Mouse (Mus musculus) inflammation-experienced regulatory T-cells, adult 6 months (primary cell): ENCODE results near the gene Psg16. TPM values are rescaled to one million over a fixed set of nuclear protein-coding genes. Genes with fewer than 3 reads are reported as not detected.

Experiments used
- ATAC-seq: one replicate; pipeline ENCODE4 v1.8.0; 2017
- polyA plus RNA-seq, 3 experiments: library from polyadenylated mRNA; unstranded; fragments of 100-300 nt; shearing (Covaris generic); gene quantifications; one replicate each; pipeline ENCODE4 v1.2.1; 2017

Psg16 gene
- polyA plus RNA-seq, 3 experiments from 2014 or later: 1.2 to 1.5 TPM; not detected in 1

DNA sequence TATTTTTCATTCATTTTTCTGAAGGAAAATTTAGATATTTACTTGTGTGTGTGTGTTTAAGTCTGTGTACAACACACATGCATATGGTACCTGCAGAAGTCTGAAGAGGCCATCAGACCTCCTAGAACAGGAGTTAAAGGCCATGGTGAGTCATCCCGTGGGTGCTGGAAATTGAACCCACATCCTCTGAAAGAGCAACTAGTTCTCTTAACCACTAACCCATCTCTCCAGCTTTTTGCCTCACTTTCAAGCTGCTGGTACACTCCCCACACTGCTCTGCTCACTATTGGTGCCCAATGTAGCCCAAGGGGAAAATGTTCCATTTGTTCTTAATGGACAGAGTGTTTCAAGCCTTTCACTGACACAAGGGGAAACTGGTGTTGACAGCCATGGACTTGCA, 61.5 kb downstream of the Psg16 start:
- ATAC-seq: peak; percentile 82

DNA sequence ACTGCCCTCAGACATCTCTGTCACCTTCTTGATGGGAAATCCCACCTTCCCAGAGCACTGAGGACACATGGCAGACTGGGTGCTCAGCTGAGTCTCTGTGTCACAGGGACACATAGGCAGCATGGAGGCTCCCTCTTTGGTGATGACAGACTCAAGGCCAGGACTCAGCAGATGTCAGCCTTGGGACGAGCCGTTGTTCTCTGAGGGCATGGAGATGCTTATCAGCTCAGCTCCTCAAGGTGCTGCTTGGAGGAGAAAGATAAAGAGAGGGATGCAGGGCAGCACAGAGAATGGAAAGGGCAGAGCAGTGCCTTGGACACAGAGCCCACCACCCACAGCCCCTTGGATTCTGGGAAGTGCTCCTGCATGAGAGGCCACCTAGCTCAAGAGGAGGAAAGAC, 76.1 kb downstream of the Psg16 start, which contains the start of gene Ceacam3:
Gene Ceacam3 (plus strand): TSS at position 352 of the 400 bp plus-strand sequence.
- ATAC-seq: no peak

DNA sequence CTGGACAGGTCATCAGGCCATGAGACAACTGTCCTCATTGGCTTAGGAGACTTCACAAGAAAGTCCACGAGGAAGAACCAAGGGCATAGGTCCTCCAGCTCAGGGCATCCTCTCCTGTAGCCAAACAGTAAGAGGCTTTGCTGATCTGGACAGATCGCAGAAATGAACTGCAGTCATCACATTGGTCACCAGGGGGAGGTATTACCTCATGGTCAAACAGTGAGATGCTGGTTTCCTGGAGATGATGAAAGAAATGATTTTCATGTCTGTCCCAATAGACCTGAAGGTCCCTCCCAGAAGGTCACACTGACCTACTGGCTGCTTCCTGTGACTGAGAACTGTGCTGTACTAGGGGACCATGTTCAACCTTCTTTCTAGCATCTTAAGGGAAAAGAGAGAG, 81.8 kb downstream of the Psg16 start:
- peak; percentile 61 for ATAC-seq

DNA sequence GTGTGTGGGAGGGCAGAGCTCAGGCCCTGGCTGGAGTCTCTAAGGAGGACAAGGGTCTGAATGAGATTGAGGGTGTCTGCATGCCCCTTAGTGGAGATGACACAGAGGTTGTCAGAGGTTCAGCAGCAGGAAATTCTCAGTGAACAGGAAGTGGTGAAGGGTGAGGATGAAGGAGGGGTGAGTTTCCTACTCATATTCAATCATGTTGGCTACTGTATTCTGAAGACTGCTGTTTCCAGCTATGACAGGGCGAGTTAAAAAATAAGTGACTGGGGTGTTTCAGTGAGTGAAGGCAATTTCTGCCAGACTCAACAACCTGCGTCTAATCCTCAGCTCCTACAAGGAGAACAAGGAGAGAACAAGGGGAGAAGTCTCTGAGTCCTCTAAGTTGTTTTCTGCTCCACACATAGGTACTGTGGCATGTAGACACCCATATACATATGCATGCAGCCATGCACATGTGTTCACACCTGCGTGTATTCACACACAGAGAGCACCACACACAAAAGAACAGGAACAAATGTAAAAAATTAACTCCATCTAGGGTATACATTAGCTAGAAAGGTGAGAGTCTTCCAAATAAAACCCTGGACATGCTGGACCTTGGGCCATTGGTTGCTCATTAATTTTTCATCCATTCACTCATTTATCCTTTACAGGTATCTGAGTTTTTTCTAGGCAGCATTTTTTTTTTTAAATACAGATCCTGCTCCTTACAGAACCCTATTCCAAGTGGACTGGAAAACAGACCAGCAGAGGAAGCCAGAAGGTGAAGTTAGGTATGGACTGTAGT, 83.2 kb downstream of the Psg16 start:
- peak; percentile 88 for ATAC-seq

DNA sequence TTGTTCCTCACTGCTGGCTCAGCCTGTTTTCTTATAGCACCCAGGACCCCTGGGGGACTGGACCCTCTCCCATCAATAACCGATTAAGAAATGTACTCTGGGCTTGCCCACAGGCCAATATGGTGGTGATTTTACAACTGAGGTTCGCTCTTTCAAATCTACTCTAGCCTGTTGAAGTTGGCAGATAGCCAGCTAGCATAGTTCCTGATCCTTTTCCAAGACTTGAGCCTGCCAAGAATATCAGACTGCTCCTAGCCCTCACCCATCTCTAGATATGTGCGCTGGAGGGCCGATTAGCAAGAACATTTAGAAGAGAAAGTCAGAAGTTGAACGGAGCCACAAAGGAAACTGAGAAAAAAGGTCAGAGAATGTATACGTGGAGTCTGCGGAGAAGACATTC, 85.2 kb downstream of the Psg16 start:
- no peak for ATAC-seq

DNA sequence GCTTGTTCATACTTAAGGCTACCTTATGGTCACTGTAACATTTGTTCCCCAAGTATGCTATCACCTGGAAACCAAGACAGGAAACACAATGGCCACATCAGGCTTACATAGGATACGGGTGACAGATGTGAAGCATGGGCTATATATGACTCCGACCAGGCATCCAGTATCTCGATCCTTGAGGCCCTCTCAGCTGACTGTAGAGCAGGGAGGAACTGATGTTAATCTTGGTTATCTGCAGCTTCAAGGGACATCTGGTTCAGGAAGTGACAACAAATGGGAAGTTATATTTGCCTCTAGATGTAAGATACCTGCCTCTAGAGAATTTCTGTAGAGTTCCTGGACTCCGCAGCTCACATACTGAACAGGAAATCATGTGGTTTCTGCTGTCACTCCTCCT, 98.0 kb downstream of the Psg16 start:
- ATAC-seq: no peak

Other genes with a start within 250 kb of the Psg16 start
- gene Prkd2, start 231.1 kb upstream of the Psg16 start, polyA plus RNA-seq: 10 to 100 TPM; 38.3 to 51.4 (median 47.1) TPM
- not detected for gene Dact3, start 198.7 kb upstream of the Psg16 start, polyA plus RNA-seq
- not detected for gene Gng8, start 182.3 kb upstream of the Psg16 start, polyA plus RNA-seq
- gene Ptgir, start 167.6 kb upstream of the Psg16 start, polyA plus RNA-seq: 1 to 10 TPM; 4.3 to 8.2 (median 7.1) TPM
- gene Calm3, start 149.9 kb upstream of the Psg16 start, polyA plus RNA-seq: 100 to 1,000 TPM in 2 of 3 experiments, 10 to 100 TPM in 1; 51.8 to 255 (median 105) TPM
- gene Pnmal2, start 129.4 kb upstream of the Psg16 start, polyA plus RNA-seq: not detected
- not detected for gene Pnmal1, start 114.4 kb upstream of the Psg16 start, polyA plus RNA-seq
- 1 to 10 TPM; 3.7 to 5.7 (median 5.2) TPM for gene Gm42372, start 91.0 kb upstream of the Psg16 start, polyA plus RNA-seq
- under 1 TPM in 2 of 3 experiments, not detected in 1; 0.09 to 0.15 TPM for gene Ccdc8, start 81.3 kb upstream of the Psg16 start, polyA plus RNA-seq
- gene Ppp5c, start 46.1 kb upstream of the Psg16 start, polyA plus RNA-seq: 10 to 100 TPM; 55.1 to 67.1 (median 62.0) TPM
- under 1 TPM in 2 of 3 experiments, not detected in 1; 0.42 to 0.47 TPM for gene Hif3a, start 11.6 kb upstream of the Psg16 start, polyA plus RNA-seq
- gene Ceacam3, start 76.2 kb downstream of the Psg16 start, polyA plus RNA-seq: under 1 TPM in 1 of 3 experiments, not detected in 2; 0.11 TPM
- gene Psg29, start 129.4 kb downstream of the Psg16 start, polyA plus RNA-seq: not detected